Mouse (Mus musculus) myocyte (in vitro differentiated cells): ENCODE data around the gene Prkn. TPM values are rescaled to one million over a fixed set of nuclear protein-coding genes. Genes with fewer than 3 reads are reported as not detected.

ENCODE experiments used
- H3K27me3 ChIP-seq: one replicate; pipeline ENCODE4 v1.6.1; 2011; ENCODE audit not compliant: control insufficient read depth, insufficient read depth, insufficient read length
- H3K36me3 ChIP-seq: one replicate; pipeline ENCODE4 v1.6.1; 2011; ENCODE audit not compliant: control insufficient read depth, insufficient read depth
- H3K4me2 ChIP-seq: one replicate; pipeline ENCODE4 v1.6.1; 2011; ENCODE audit warnings: low read depth, control low read depth
- H3K4me3 ChIP-seq: one replicate; pipeline ENCODE4 v1.5.1; 2011; ENCODE audit warnings: mild to moderate bottlenecking, control low read depth, moderate library complexity
- H3K79me2 ChIP-seq: one replicate; pipeline ENCODE4 v1.6.1; 2011; ENCODE audit not compliant: control insufficient read depth, insufficient read depth
- H3ac ChIP-seq: one replicate; pipeline ENCODE4 v1.6.1; 2011; ENCODE audit not compliant: control insufficient read depth, insufficient read length
- CEBPB ChIP-seq: IDR thresholded peaks from 2 replicates; pipeline ENCODE4 v1.6.1; 2011; ENCODE audit warnings: mild to moderate bottlenecking, moderate library complexity; ENCODE audit not compliant: poor library complexity, insufficient read depth, severe bottlenecking
- E2F4 ChIP-seq: IDR thresholded peaks from one replicate; pipeline ENCODE4 v1.6.1; 2011; ENCODE audit warnings: mild to moderate bottlenecking, control low read depth, moderate library complexity; ENCODE audit not compliant: insufficient read depth
- MAX ChIP-seq: IDR thresholded peaks from one replicate; pipeline ENCODE4 v1.6.1; 2011; ENCODE audit warnings: low read depth, mild to moderate bottlenecking, control low read depth
- MYOD1 ChIP-seq, 3 experiments: IDR thresholded peaks; one replicate each; pipeline ENCODE4 v1.6.1; 2011; ENCODE audit warnings: control low read depth in 2 of 3, low read depth in 2 of 3, mild to moderate bottlenecking in 2 of 3, moderate library complexity in 1 of 3; ENCODE audit not compliant: insufficient read length in 2 of 3, control insufficient read depth in 1 of 3
- MYOG ChIP-seq, 3 experiments: IDR thresholded peaks; one replicate each; pipeline ENCODE4 v1.6.1; 2011; ENCODE audit warnings: control low read depth in 2 of 3, low read depth in 2 of 3, mild to moderate bottlenecking in 2 of 3; ENCODE audit not compliant: insufficient read length in 2 of 3, control insufficient read depth in 1 of 3, insufficient read depth in 1 of 3
- POLR2A ChIP-seq: IDR thresholded peaks from one replicate; pipeline ENCODE4 v1.6.1; 2011; ENCODE audit warnings: low read depth, mild to moderate bottlenecking, control low read depth, moderate library complexity; ENCODE audit not compliant: insufficient read length
- POLR2AphosphoS2 ChIP-seq: IDR thresholded peaks from one replicate; pipeline ENCODE4 v1.6.1; 2011; ENCODE audit warnings: low read depth, control low read depth; ENCODE audit not compliant: insufficient read length
- REST ChIP-seq: IDR thresholded peaks from one replicate; pipeline ENCODE4 v1.6.1; 2011; ENCODE audit warnings: mild to moderate bottlenecking, control low read depth, moderate library complexity; ENCODE audit not compliant: insufficient read depth, insufficient read length
- SRF ChIP-seq: IDR thresholded peaks from one replicate; pipeline ENCODE4 v1.6.1; 2011; ENCODE audit warnings: low read depth; ENCODE audit not compliant: control insufficient read depth, insufficient read length
- TCF12 ChIP-seq: IDR thresholded peaks from one replicate; pipeline ENCODE4 v1.6.1; 2011; ENCODE audit warnings: mild to moderate bottlenecking, control low read depth; ENCODE audit not compliant: poor library complexity, insufficient read depth, severe bottlenecking
- TCF3 ChIP-seq: IDR thresholded peaks from one replicate; pipeline ENCODE4 v1.6.1; 2011; ENCODE audit warnings: low read depth, control low read depth; ENCODE audit not compliant: insufficient read length
- USF1 ChIP-seq: IDR thresholded peaks from one replicate; pipeline ENCODE4 v1.6.1; 2011; ENCODE audit warnings: low read depth, mild to moderate bottlenecking, control low read depth, moderate library complexity
- polyA plus RNA-seq: library from polyadenylated mRNA; unstranded; fragments of >200 nt; fragmentation: generic; extraction: Trizol; gene quantifications from one replicate; pipeline ENCODE4 v1.2.1, GENCODE M21; 2012; ENCODE audit warnings: missing spikeins

Prkn gene
- polyA plus RNA-seq, 1 experiment = 0.26 TPM

DNA sequence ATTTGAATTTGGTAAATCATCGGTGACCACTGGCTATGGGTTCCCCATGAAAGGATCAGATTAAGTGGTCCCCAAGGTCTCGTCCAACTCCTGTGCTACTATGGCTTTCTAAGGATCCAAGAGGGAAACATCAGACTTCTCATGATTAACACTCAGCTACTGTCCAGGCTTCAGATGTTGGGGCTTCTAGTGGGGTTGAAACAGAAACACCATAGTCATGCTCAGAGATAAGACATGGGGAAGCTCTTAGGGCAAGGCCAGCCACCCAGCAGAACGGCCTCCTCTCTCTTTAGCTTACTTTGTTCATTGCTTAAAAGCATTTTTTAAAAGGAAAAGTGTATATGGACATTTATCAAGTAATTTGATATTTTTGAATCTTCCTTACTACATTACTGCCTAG, 929.3 kb downstream of the Prkn start:
- no peaks in the 10 kb centered on the region for H3K36me3 ChIP-seq
- TF ChIP-seq MAX (no peak), MYOD1 (IDR thresholded peaks at IDR 0.05; ENCODE audit: control insufficient read depth in 1 of 3, insufficient read length in 2 of 3, low read depth in 2 of 3) (no peak), TCF12 (no peak), MYOG (IDR thresholded peaks at IDR 0.05; ENCODE audit: control insufficient read depth in 1 of 3, insufficient read depth in 1 of 3, insufficient read length in 2 of 3, low read depth in 2 of 3) (no peak), USF1 (no peak)
- no peak overlapping the region for H3ac ChIP-seq
- H3K4me3 ChIP-seq = no peak overlapping the region
- H3K79me2 ChIP-seq = no peaks in the 10 kb centered on the region
- no peaks in the 10 kb centered on the region for H3K27me3 ChIP-seq
- no peak overlapping the region for H3K4me2 ChIP-seq

DNA sequence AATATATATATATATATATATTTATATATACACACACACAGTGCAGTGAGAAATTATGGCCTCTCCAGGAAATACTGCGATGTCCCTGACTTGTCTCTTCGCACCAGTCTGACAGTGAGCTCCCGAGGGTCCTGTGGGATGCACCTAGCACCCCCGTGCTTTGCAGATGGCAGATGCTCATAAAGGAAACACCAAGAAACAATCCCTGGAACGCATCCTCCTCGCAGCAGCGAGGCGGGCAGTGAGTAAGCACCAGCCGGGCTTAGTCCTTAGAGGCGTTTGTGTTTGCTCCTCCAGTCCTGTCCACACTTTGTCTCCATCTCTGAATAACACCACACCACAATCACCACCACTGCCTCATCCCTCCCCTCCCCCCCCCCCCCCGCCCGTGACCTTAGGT, 939.4 kb downstream of the Prkn start:
- TF ChIP-seq CEBPB = no peak
- TF ChIP-seq MYOG (IDR thresholded peaks at IDR 0.05; ENCODE audit: control insufficient read depth in 1 of 3, insufficient read depth in 1 of 3, insufficient read length in 2 of 3, low read depth in 2 of 3) = no peak
- TF ChIP-seq MYOD1 (IDR thresholded peaks at IDR 0.05; ENCODE audit: control insufficient read depth in 1 of 3, insufficient read length in 2 of 3, low read depth in 2 of 3) = no peak
- no peak for TF ChIP-seq TCF3
- TF ChIP-seq USF1 = no peak
- no peak for TF ChIP-seq POLR2A
- no peak for TF ChIP-seq TCF12

DNA sequence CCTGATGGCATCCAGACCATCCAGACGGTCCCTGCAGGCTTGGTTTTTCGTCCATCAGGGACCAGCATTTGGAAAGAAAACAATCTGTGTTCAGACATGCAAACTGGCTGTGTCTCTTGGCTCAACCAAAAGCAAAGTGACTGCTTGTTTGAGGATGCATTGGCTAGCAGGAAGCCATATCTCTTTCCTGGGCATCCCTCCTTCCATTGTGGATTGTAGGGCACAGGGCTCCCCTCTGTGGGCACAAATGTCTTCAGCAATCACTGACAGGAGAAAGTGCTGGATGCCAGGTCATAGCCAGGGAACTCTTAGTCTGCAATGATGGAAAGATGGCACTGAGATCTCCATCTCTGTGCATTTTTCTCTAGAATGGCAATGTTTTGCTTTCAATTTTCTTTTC, 939.8 kb downstream of the Prkn start:
- H3K27me3 ChIP-seq = no peaks in the 10 kb centered on the region
- TF ChIP-seq SRF (no peak), TCF3 (no peak), POLR2AphosphoS2 (no peak), REST (no peak), USF1 (no peak), MAX (no peak), E2F4 (no peak), POLR2A (no peak), TCF12 (no peak), MYOG (IDR thresholded peaks at IDR 0.05; ENCODE audit: control insufficient read depth in 1 of 3, insufficient read depth in 1 of 3, insufficient read length in 2 of 3, low read depth in 2 of 3) (no peak), MYOD1 (IDR thresholded peaks at IDR 0.05; ENCODE audit: control insufficient read depth in 1 of 3, insufficient read length in 2 of 3, low read depth in 2 of 3) (no peak), CEBPB (no peak)
- no peaks in the 10 kb centered on the region for H3K79me2 ChIP-seq
- no peak overlapping the region for H3K4me3 ChIP-seq
- H3ac ChIP-seq = no peak overlapping the region
- H3K36me3 ChIP-seq = no peaks in the 10 kb centered on the region
- H3K4me2 ChIP-seq = no peak overlapping the region

More for the DNA sequence above, 939.4 kb downstream of the Prkn start:
- Histone ChIP-seq H3K4me2 (no peak overlapping the region), H3K36me3 (no peaks in the 10 kb centered on the region), H3K79me2 (no peaks in the 10 kb centered on the region), H3K27me3 (no peaks in the 10 kb centered on the region), H3K4me3 (no peak overlapping the region), H3ac (no peak overlapping the region)

DNA sequence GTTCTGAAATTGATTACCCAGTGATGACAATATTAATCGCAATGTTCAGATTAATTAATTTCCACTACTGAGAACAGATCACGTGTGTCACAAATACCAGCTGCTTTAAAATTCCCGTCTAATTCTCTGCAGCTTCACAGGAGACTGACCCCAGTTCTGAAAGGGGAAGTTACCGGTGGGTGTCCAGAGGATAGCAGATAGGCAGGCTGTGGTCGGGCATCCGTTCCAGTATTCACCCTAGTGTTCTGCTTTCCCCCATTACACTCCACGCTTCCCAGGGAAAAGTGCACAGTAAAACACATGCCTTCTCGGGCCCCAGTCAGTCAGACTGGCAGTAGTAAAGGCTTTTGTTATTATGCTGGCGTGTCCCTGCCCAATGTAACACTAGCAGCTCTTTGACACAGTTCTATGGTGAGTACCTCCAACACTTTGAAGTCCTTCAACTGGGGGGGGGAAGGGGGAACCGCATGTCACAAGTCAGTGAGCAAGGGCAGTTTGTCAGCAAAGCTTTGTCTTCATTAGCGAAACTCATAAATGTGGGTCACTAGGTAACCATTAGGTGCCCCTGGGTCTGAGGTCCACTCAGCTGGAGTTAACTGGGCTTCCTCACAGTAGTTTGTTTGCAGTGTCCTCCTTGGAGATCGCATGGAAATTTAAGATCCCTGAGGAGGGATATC, 940.8 kb downstream of the Prkn start:
- H3K4me3 ChIP-seq = no peak overlapping the region
- no peaks in the 10 kb centered on the region for H3K27me3 ChIP-seq
- H3K79me2 ChIP-seq = no peaks in the 10 kb centered on the region
- no peaks in the 10 kb centered on the region for H3K36me3 ChIP-seq
- H3ac ChIP-seq = no peak overlapping the region
- H3K4me2 ChIP-seq = no peak overlapping the region
- TF ChIP-seq USF1 (no peak), REST (no peak), MYOG (IDR thresholded peaks at IDR 0.05; ENCODE audit: control insufficient read depth in 1 of 3, insufficient read depth in 1 of 3, insufficient read length in 2 of 3, low read depth in 2 of 3) (no peak), TCF12 (no peak), SRF (no peak), MYOD1 (IDR thresholded peaks at IDR 0.05; ENCODE audit: control insufficient read depth in 1 of 3, insufficient read length in 2 of 3, low read depth in 2 of 3) (no peak), CEBPB (no peak), MAX (no peak), TCF3 (no peak), POLR2A (no peak), POLR2AphosphoS2 (no peak), E2F4 (no peak)
